Mouse (Mus musculus) embryonic facial prominence, embryonic 12.5 days (tissue): ENCODE measurements around the gene Hist1h2bj. TPM values are rescaled to one million over a fixed set of nuclear protein-coding genes. Genes with fewer than 3 reads are reported as not detected.
A peak's percentile ranks its signal among the peaks of the same experiment; 100 is the strongest.
"Not testable (repeated sequence)": the region's sequence is repeated elsewhere in the genome, so short reads cannot be mapped to it uniquely, and the experiment has no call there.

Source experiments
- ATAC-seq: fragments of 200-750 bp; cut with Nextera tagmentation; 2 replicates; pipeline ENCODE4 v1.8.0; 2017; ENCODE audit not compliant: insufficient number of reproducible peaks, insufficient read depth, low FRiP score, low TSS enrichment
- H3K27ac ChIP-seq: fragments of 300-500 bp; sonication (generic); 2 replicates; pipeline ENCODE4 v1.5.1; 2016; ENCODE audit warnings: mild to moderate bottlenecking
- H3K27me3 ChIP-seq: fragments of 300-500 bp; sonication (generic); 2 replicates; pipeline ENCODE4 v1.6.1; 2016; ENCODE audit warnings: mild to moderate bottlenecking, moderate library complexity
- H3K36me3 ChIP-seq: fragments of 300-500 bp; sonication (generic); 2 replicates; pipeline ENCODE4 v1.6.1; 2016; ENCODE audit warnings: mild to moderate bottlenecking
- H3K4me1 ChIP-seq: fragments of 300-500 bp; sonication (generic); 2 replicates; pipeline ENCODE4 v1.6.1; 2016
- H3K4me2 ChIP-seq: fragments of 300-500 bp; sonication (generic); replicated peaks from 2 replicates; pipeline ENCODE4 v1.6.1; 2016; ENCODE audit warnings: mild to moderate bottlenecking, moderate library complexity
- H3K4me3 ChIP-seq: fragments of 300-500 bp; sonication (generic); 2 replicates; pipeline ENCODE4 v1.5.1; 2016; ENCODE audit warnings: mild to moderate bottlenecking
- H3K9ac ChIP-seq: fragments of 300-500 bp; sonication (generic); 2 replicates; pipeline ENCODE4 v1.6.1; 2016; ENCODE audit warnings: mild to moderate bottlenecking, moderate library complexity
- H3K9me3 ChIP-seq: fragments of 300-500 bp; sonication (generic); 2 replicates; pipeline ENCODE4 v1.6.1; 2016; ENCODE audit warnings: mild to moderate bottlenecking, moderate library complexity
- WGBS: fragments of 180-500 bp; shearing (Covaris S2); methylation state at CpG from one replicate; pipeline ENCODE4 v1.1.7; 2016; 5-methylcytosine and 5-hydroxymethylcytosine counted together
- polyA plus RNA-seq: library from polyadenylated mRNA; unstranded; fragments of >200 nt; fragmentation: Nextera tagmentation; extraction: Ambion mirVana; gene quantifications from 2 replicates; pipeline ENCODE4 v1.2.1, GENCODE M21; 2016

The Hist1h2bj gene
- polyA plus RNA-seq, 1 experiment from 2014 or later: 15.2 TPM

DNA sequence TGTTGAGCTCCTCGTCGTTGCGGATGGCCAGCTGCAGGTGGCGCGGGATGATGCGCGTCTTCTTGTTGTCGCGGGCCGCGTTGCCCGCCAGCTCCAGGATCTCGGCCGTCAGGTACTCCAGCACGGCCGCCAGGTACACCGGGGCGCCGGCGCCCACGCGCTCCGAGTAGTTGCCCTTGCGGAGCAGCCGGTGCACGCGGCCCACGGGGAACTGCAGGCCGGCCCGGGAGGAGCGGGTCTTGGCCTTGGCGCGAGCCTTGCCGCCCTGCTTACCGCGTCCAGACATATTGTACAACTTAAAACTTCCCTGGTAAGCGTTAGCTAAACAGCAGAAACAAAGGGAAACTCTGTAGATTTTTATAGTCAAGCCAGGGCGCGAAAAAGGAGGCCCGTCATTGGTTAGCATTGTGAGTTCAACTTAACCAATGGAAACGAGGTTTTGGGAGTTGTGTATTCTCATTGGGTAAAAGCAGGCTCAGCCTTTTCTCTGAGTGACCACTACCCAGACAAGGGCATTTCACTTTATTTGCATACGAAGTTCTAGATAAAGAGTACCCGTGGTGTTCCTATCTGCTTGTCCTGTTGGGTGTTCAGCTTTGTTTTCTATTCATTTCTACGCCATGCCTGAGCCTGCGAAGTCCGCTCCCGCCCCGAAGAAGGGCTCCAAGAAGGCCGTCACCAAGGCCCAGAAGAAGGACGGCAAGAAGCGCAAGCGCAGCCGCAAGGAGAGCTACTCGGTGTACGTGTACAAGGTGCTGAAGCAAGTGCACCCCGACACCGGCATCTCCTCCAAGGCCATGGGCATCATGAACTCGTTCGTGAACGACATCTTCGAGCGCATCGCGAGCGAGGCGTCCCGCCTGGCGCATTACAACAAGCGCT, 7.5 kb upstream of the Hist1h2bj start, which contains the start of the genes Hist1h2ah and Hist1h2bk:
Gene Hist1h2ah, minus strand, starts transcription at position 302 of the 882 bp plus-strand sequence.
Gene Hist1h2bk, plus strand, starts transcription at position 604 of the 882 bp plus-strand sequence.
- peaks cover 16% of the 10 kb centered on the region; the same call in 1 of the 2 replicates for H3K4me1 ChIP-seq
- under 1% methylated on average over 29 of the region's 69 CpGs for WGBS
- not testable (repeated sequence) for H3K27me3 ChIP-seq, H3K36me3 ChIP-seq, H3K9me3 ChIP-seq
- H3K9ac ChIP-seq: peak within 1 kb of the TSS; percentile 64
- peak within 1 kb of the TSS; percentile 66 for H3K4me2 ChIP-seq
- H3K27ac ChIP-seq: peak within 1 kb of the TSS; percentile 91
- peak within 1 kb of the TSS; percentile 40 for H3K4me3 ChIP-seq
- peak; percentile 98 for ATAC-seq

DNA sequence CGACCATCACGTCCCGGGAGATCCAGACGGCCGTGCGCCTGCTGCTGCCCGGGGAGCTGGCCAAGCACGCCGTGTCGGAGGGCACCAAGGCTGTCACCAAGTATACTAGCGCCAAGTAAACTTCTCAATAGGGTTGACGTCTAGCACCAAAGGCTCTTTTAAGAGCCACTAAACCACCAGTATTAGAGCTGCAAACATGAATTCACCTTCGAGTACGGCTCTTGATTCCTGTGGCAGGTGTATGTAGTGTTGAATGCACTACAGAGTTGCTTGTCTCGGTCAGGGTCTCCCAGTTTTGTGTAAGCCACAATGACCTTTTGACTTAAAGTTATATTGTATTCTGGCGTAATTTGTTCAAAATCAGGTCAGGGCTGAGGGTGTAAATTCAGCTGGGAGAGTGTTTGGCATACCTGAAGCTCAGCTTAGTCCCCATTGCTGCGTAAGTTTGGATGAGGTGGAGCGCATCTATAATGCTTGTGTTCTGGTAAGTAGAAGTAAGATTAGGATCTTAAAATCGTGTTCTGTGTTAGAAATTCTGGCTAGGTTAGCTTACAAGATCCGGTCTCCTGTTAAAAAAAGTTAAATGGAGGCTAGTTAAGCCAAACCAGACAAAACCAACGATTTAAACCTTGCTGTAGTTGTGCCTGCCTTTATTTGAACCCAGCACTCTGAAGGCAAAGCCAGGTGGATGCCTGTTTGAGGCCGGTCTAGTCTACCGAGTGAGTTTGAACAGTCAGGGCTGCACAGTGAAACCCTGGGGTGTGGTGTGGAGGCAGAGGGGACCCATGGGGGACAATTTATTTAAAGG, 6.7 kb upstream of the Hist1h2bj start:
- Histone ChIP-seq H3K9me3 (no peaks in the 10 kb centered on the region), H3K27me3 (no peaks in the 10 kb centered on the region), H3K27ac (peak overlapping the region; percentile 88), H3K4me3 (peak overlapping the region; percentile 37), H3K9ac (peak overlapping the region; percentile 64), H3K4me1 (peaks cover 16% of the 10 kb centered on the region; the same call in 1 of the 2 replicates), H3K36me3 (no peaks in the 10 kb centered on the region), H3K4me2 (peak overlapping the region; percentile 66)
- 2% methylated on average over 21 of the region's 23 CpGs for WGBS
- no peak for ATAC-seq

DNA sequence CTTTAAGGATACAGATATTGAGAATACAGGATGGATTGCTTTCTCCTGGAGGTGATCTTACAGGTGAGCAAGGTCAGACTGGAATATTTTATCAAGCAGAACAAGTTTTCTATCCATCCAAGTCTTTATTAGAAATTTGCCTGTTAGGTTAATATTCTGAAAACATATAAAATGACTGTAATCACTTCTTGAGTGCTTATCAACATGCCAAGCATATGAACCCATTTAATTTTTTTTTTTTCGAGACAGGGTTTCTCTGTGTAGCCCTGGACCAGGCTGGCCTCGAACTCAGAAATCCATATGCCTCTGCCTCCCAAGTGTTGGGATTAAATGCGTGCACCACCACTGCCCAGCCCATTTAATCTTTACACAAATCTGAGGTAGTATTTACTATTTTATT, 6.0 kb upstream of the Hist1h2bj start:
- no peak for ATAC-seq
- 55% methylated on average over 3 of the region's 3 CpGs for WGBS
- H3K36me3 ChIP-seq: no peaks in the 10 kb centered on the region
- H3K4me1 ChIP-seq: peaks cover 18% of the 10 kb centered on the region; the same call in 1 of the 2 replicates
- peak overlapping the region; percentile 88 for H3K27ac ChIP-seq
- H3K4me3 ChIP-seq: peak overlapping the region; percentile 37
- H3K4me2 ChIP-seq: peak overlapping the region; percentile 66
- H3K27me3 ChIP-seq: no peaks in the 10 kb centered on the region
- no peaks in the 10 kb centered on the region for H3K9me3 ChIP-seq
- peak overlapping the region; percentile 64 for H3K9ac ChIP-seq

DNA sequence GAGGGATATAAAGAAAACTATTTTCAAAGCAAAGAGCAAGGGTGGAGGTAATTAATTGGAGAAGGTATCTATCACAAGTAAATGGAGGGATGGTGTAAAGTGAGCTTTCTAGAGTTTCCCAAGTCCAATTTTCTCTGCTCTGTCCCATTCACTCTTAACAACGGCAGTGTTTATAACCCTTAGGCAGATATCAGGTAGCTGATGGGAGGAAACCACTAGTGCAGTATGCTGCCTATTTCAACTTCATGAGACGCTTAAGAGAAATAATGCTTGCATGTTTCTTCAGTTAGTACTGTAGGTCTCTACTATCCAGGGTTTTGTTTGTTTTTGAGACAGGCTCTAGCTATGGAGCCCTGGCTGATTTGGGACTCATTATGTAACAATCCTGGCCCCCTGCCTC, 5.6 kb upstream of the Hist1h2bj start:
- 50% methylated on average over 2 of the region's 2 CpGs for WGBS
- no peak for ATAC-seq
- H3K36me3 ChIP-seq: no peaks in the 10 kb centered on the region

DNA sequence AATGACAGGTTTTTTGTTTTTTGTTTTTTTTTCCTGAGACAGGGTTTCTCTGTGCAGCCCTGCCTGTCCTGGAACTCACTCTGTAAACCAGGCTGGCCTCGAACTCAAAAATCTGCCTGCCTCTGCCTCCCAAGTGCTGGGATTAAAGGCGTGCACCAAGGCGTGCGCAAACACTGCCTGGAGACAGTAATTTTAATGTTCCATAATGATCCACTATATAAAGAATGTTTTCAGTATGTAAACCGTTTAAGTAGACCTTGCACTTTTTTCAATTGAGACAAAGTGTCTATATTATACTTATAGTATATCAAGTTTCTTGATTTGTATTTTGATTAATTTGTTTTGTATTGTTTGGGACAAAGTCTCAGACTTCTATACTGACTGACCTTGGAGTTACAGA, 3.6 kb upstream of the Hist1h2bj start:
- no peaks in the 10 kb centered on the region for H3K36me3 ChIP-seq
- peaks cover 15% of the 10 kb centered on the region; the same call in 1 of the 2 replicates for H3K4me1 ChIP-seq
- peak overlapping the region; percentile 95; the same call in 1 of the 2 replicates for H3K27ac ChIP-seq
- no peak overlapping the region for H3K9ac ChIP-seq
- no peak overlapping the region for H3K4me3 ChIP-seq
- H3K27me3 ChIP-seq: no peaks in the 10 kb centered on the region
- WGBS: 63% methylated on average over 5 of the region's 5 CpGs
- no peaks in the 10 kb centered on the region for H3K9me3 ChIP-seq
- ATAC-seq: no peak
- H3K4me2 ChIP-seq: no peak overlapping the region

More for the DNA sequence above, 5.6 kb upstream of the Hist1h2bj start:
- H3K27ac ChIP-seq: peak overlapping the region; percentile 88
- H3K9ac ChIP-seq: no peak overlapping the region
- no peak overlapping the region; the same call in 1 of the 2 replicates for H3K4me2 ChIP-seq
- no peak overlapping the region for H3K4me3 ChIP-seq
- H3K9me3 ChIP-seq: no peaks in the 10 kb centered on the region
- H3K27me3 ChIP-seq: no peaks in the 10 kb centered on the region
- H3K4me1 ChIP-seq: peaks cover 21% of the 10 kb centered on the region; the same call in 1 of the 2 replicates

DNA sequence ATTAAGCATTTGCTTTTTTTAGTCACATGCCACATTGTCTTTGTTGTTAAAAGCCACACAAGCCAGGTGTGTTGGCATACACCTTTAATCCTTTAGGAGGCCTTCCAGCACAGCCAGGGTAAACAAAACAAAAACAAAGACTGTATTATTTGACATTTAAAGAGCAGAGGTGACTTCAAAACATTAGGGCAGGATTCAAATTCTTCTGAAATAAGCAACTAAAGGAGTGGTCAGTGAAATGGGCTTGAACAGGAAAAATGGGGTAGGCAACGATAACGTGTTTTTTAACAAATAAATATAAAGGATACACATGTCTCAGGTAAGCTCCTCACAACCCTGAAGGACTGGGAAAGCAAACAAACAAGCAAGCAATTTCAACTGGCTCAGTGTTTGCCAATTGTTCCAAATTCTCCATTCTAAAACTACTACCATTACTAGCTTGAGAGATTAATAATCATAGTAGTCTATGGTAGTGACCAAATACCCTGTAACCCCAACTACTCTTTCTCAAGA, 3.0 kb upstream of the Hist1h2bj start:
- Histone ChIP-seq H3K4me3 (peak overlapping the region; percentile 48), H3K36me3 (no peaks in the 10 kb centered on the region), H3K27me3 (no peaks in the 10 kb centered on the region), H3K4me1 (peaks cover 13% of the 10 kb centered on the region; the same call in 1 of the 2 replicates), H3K9me3 (no peaks in the 10 kb centered on the region), H3K4me2 (peak overlapping the region; percentile 77), H3K9ac (peak overlapping the region; percentile 68), H3K27ac (peak overlapping the region; percentile 95)
- no peak for ATAC-seq
- 10% methylated on average over 2 of the region's 2 CpGs for WGBS

DNA sequence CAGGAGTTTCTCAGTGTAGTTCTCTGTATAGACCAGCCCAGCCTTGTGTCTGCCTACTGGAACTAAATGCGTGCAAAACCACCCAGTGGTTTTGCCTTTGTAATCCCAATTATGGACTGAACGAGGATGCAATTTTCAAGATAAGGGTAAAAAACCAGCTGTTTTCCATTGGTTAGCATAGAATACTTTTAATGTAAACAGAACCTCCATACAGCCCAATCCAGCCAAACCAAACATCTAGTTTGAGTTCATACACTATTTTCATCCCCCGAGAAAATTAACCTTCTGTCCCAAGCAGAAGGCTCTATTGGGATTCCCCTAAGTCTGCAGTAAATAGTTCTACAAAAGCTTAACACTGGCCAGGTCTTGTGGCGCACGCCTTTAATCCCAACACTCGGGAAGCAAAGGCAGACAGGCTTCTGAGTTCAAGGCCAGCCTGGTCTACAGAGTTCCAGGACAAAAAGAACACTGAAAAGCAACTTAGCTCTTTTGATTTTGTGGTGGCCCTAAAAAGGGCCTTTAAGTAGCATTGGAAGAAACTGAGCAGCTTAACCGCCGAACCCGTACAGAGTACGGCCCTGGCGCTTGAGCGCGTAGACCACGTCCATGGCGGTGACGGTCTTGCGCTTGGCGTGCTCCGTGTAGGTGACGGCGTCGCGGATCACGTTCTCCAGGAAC, 2.4 kb upstream of the Hist1h2bj start:
- 0% methylated on average over 22 of the region's 24 CpGs for WGBS
- Histone ChIP-seq H3K27ac (peak overlapping the region; percentile 95), H3K27me3 (no peaks in the 10 kb centered on the region), H3K36me3 (no peaks in the 10 kb centered on the region), H3K4me2 (peak overlapping the region; percentile 77), H3K4me1 (peaks cover 13% of the 10 kb centered on the region; the same call in 1 of the 2 replicates), H3K9me3 (no peaks in the 10 kb centered on the region), H3K4me3 (peak overlapping the region; percentile 48), H3K9ac (peak overlapping the region; percentile 68)
- peak; percentile 3; the same call in 1 of the 2 replicates for ATAC-seq

DNA sequence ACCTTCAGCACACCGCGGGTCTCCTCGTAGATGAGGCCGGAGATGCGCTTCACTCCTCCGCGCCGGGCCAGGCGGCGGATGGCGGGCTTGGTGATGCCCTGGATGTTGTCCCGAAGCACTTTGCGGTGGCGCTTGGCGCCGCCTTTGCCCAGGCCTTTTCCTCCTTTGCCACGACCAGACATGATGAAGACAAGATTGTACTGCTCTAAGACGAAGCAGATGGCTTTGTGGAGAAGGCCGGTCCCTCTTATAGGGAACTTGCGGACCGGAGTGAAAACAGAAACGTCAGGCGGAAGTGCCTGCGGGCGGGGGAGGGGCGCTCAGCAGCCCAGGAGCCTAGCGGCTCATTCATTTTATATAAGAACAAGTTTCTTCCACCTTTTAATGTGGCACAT, 1.9 kb upstream of the Hist1h2bj start, which contains the start of gene Hist1h4i:
Gene Hist1h4i, minus strand, starts transcription at position 221 of the 395 bp plus-strand sequence.
- not testable (repeated sequence) for H3K9me3 ChIP-seq, H3K36me3 ChIP-seq, H3K27me3 ChIP-seq
- Histone ChIP-seq H3K9ac (peak within 1 kb of the TSS; percentile 68), H3K4me3 (peak within 1 kb of the TSS; percentile 48), H3K4me2 (peak within 1 kb of the TSS; percentile 77), H3K27ac (peak within 1 kb of the TSS; percentile 95), H3K4me1 (peaks cover 13% of the 10 kb centered on the region; the same call in 1 of the 2 replicates)
- under 1% methylated on average over 27 of the region's 27 CpGs for WGBS
- ATAC-seq: peak; percentile 29; the same call in 1 of the 2 replicates

DNA sequence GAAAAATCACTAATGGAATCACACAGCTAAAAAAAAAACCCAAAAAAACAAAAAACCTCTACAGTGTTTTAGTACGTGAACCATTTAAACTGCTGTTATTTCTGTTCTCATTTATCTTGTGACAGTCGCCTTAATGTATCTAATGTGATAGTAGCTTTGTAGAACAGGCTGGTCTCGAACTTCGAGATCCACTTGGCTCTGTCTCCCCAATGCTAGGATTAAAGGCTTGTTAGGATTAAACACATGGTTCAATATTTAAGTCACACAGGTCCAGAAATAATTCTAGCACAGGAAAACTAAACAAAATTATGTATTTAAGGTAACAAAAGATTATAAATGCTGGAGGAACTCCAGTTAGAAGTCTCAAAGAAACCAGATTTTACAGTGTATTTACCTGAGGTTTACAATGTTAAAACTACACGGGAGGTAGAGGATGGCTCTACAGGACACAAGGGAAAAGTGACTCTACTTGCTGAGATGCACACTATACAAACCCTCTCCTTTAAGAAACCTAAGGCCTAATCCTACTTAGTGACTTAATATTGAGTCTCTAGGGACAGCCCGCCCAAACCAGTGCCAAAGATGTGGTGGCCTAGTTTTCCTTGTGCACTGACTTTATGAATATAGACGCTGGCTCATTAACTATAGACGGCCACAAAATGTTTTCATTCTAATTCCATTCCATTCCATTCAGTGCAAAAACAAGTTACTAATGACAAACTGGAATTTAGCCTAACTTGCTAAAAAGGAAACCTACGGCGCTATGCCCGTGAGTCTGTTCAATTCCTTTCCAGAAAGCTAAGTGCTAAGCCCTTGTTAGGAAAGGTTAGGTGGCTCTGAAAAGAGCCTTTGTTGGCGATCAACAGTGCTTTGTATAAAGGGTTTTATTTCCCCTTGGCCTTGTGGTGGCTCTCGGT, 1.1 kb upstream of the Hist1h2bj start:
- H3K9ac ChIP-seq: peak overlapping the region; percentile 61

More for the DNA sequence above, 1.1 kb upstream of the Hist1h2bj start:
- no peaks in the 10 kb centered on the region for H3K27me3 ChIP-seq
- WGBS: 2% methylated on average over 13 of the region's 13 CpGs
- peaks cover 13% of the 10 kb centered on the region; the same call in 1 of the 2 replicates for H3K4me1 ChIP-seq
- peak overlapping the region; percentile 95 for H3K27ac ChIP-seq
- H3K36me3 ChIP-seq: no peaks in the 10 kb centered on the region
- no peaks in the 10 kb centered on the region for H3K9me3 ChIP-seq
- peak overlapping the region; percentile 39 for H3K4me3 ChIP-seq
- peak overlapping the region; percentile 77 for H3K4me2 ChIP-seq
- ATAC-seq: no peak
